Mouse (Mus musculus): Measurements from ENCODE around the gene Rnf144a. TPM values are rescaled to one million over a fixed set of nuclear protein-coding genes. Genes with fewer than 3 reads are reported as not detected.

The Rnf144a gene
- polyA plus RNA-seq, 1 experiment from 2014 or later, result 7.4 TPM

- H3K27me3 ChIP-seq (ENCODE audit: control insufficient read depth, insufficient read depth, low read length), result no peaks in the 10 kb centered on the region
- ATAC-seq (replicated peaks; ENCODE audit: insufficient number of reproducible peaks, low FRiP score, low TSS enrichment), result no peak
- H3K27ac ChIP-seq (ENCODE audit: low read depth, low read length), result no peak overlapping the region
- H3K4me3 ChIP-seq (ENCODE audit: low read depth, low read length), result no peak overlapping the region
- no peaks in the 10 kb centered on the region for H3K36me3 ChIP-seq (ENCODE audit: control insufficient read depth, insufficient read depth, low read length)
- 0 out of 2 replicates have a peak, but pooled peaks cover 3% of the 10 kb centered on the region for H3K4me1 ChIP-seq (ENCODE audit: control insufficient read depth, insufficient read depth, low read length)
- no peak overlapping the region for H3K4me2 ChIP-seq
- no peaks in the 10 kb centered on the region for H3K9me3 ChIP-seq (replicated peaks; ENCODE audit: control insufficient read depth, low read length)
- no peak overlapping the region for H3K9ac ChIP-seq (ENCODE audit: low read depth, low read length)
- WGBS (ENCODE audit: insufficient replicate concordance), result 54% methylated on average over 7 of the region's 7 CpGs
Measured at GRCm38 (mm10) chr12:26356191-26356590, 58.9 kb downstream of the Rnf144a start.

GRCm38 (mm10) chr12:26351321-26351720 is 63.7 kb downstream of the Rnf144a start:
- no peaks in the 10 kb centered on the region for H3K36me3 ChIP-seq (ENCODE audit: control insufficient read depth, insufficient read depth, low read length)
- no peak overlapping the region for H3K9ac ChIP-seq (ENCODE audit: low read depth, low read length)
- H3K4me1 ChIP-seq (ENCODE audit: control insufficient read depth, insufficient read depth, low read length), result no peaks in the 10 kb centered on the region
- ATAC-seq (replicated peaks; ENCODE audit: insufficient number of reproducible peaks, low FRiP score, low TSS enrichment), result no peak
- no peak overlapping the region for H3K4me3 ChIP-seq (ENCODE audit: low read depth, low read length)
- no peak overlapping the region for H3K27ac ChIP-seq (ENCODE audit: low read depth, low read length)
- H3K4me2 ChIP-seq, result no peak overlapping the region
- H3K9me3 ChIP-seq (replicated peaks; ENCODE audit: control insufficient read depth, low read length), result no peaks in the 10 kb centered on the region
- 80% methylated on average over 3 of the region's 3 CpGs for WGBS (ENCODE audit: insufficient replicate concordance)
- no peaks in the 10 kb centered on the region for H3K27me3 ChIP-seq (ENCODE audit: control insufficient read depth, insufficient read depth, low read length)

DNA sequence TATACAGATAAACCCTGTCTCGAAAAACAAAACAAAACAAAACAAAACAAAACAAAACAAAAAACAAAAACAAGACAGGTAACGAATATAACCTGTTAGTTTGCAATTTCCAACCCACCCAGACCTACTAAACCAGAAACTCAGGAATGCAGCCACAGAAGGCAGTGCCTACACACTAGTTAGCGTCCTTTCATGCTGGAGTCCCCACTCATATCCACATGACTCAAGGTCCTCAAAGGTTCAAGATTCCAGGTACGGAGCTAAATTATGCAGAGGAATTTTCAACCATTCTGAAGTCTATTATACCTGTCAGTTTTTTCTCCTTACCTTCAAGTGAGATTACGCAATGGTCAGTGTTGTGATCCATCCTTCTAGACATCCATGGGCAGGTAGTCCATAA is 70.6 kb downstream of the Rnf144a start:
- ATAC-seq (replicated peaks; ENCODE audit: insufficient number of reproducible peaks, low FRiP score, low TSS enrichment), result no peak

GRCm38 (mm10) chr12:26343131-26343530 is 71.9 kb downstream of the Rnf144a start:
- Histone ChIP-seq H3K4me3 (ENCODE audit: low read depth, low read length) (no peak overlapping the region), H3K36me3 (ENCODE audit: control insufficient read depth, insufficient read depth, low read length) (no peaks in the 10 kb centered on the region), H3K27ac (ENCODE audit: low read depth, low read length) (no peak overlapping the region), H3K4me1 (ENCODE audit: control insufficient read depth, insufficient read depth, low read length) (0 out of 2 replicates have a peak, but pooled peaks cover 6% of the 10 kb centered on the region), H3K27me3 (ENCODE audit: control insufficient read depth, insufficient read depth, low read length) (no peaks in the 10 kb centered on the region), H3K4me2 (no peak overlapping the region), H3K9ac (ENCODE audit: low read depth, low read length) (no peak overlapping the region), H3K9me3 (replicated peaks; ENCODE audit: control insufficient read depth, low read length) (no peaks in the 10 kb centered on the region)
- 67% methylated on average over 2 of the region's 2 CpGs for WGBS (ENCODE audit: insufficient replicate concordance)
- ATAC-seq (replicated peaks; ENCODE audit: insufficient number of reproducible peaks, low FRiP score, low TSS enrichment), result no peak

More for the DNA sequence above, 70.6 kb downstream of the Rnf144a start:
- no peak overlapping the region for H3K4me2 ChIP-seq
- H3K27me3 ChIP-seq (ENCODE audit: control insufficient read depth, insufficient read depth, low read length), result no peaks in the 10 kb centered on the region
- no peaks in the 10 kb centered on the region for H3K36me3 ChIP-seq (ENCODE audit: control insufficient read depth, insufficient read depth, low read length)
- H3K4me3 ChIP-seq (ENCODE audit: low read depth, low read length), result no peak overlapping the region
- WGBS (ENCODE audit: insufficient replicate concordance), result 86% methylated on average over 5 of the region's 5 CpGs
- 0 out of 2 replicates have a peak, but pooled peaks cover 6% of the 10 kb centered on the region for H3K4me1 ChIP-seq (ENCODE audit: control insufficient read depth, insufficient read depth, low read length)
- H3K9me3 ChIP-seq (replicated peaks; ENCODE audit: control insufficient read depth, low read length), result no peaks in the 10 kb centered on the region
- H3K27ac ChIP-seq (ENCODE audit: low read depth, low read length), result no peak overlapping the region
- no peak overlapping the region for H3K9ac ChIP-seq (ENCODE audit: low read depth, low read length)

GRCm38 (mm10) chr12:26342663-26343062 is 72.4 kb downstream of the Rnf144a start:
- Histone ChIP-seq H3K27ac (ENCODE audit: low read depth, low read length) (no peak overlapping the region), H3K27me3 (ENCODE audit: control insufficient read depth, insufficient read depth, low read length) (no peaks in the 10 kb centered on the region), H3K36me3 (ENCODE audit: control insufficient read depth, insufficient read depth, low read length) (no peaks in the 10 kb centered on the region), H3K4me3 (ENCODE audit: low read depth, low read length) (no peak overlapping the region), H3K4me2 (no peak overlapping the region), H3K9me3 (replicated peaks; ENCODE audit: control insufficient read depth, low read length) (no peaks in the 10 kb centered on the region), H3K4me1 (ENCODE audit: control insufficient read depth, insufficient read depth, low read length) (0 out of 2 replicates have a peak, but pooled peaks cover 6% of the 10 kb centered on the region), H3K9ac (ENCODE audit: low read depth, low read length) (no peak overlapping the region)
- 75% methylated on average over 3 of the region's 3 CpGs for WGBS (ENCODE audit: insufficient replicate concordance)
- no peak for ATAC-seq (replicated peaks; ENCODE audit: insufficient number of reproducible peaks, low FRiP score, low TSS enrichment)

DNA sequence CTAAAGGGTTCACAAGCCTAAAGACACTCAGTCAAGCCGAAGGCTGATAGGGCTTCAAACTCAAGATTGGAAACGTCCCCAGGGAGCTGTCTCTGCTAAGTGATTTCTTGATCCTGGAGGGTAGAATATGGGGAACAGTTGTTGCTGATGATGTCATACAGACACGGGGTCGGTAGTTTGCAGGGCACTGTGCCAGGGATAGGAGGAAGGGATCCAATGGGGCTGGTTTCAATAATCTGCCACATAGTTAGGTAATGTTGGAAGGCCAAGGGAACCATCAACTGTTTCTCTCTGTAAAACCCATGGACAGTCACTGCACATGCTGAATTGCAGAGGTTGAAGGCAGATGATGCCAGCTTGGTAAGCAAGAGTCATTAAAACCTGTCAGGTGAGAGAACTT is 73.0 kb downstream of the Rnf144a start:
- Histone ChIP-seq H3K4me2 (no peak overlapping the region), H3K4me3 (ENCODE audit: low read depth, low read length) (no peak overlapping the region), H3K27ac (ENCODE audit: low read depth, low read length) (no peak overlapping the region), H3K9ac (ENCODE audit: low read depth, low read length) (no peak overlapping the region), H3K4me1 (ENCODE audit: control insufficient read depth, insufficient read depth, low read length) (0 out of 2 replicates have a peak, but pooled peaks cover 6% of the 10 kb centered on the region), H3K9me3 (replicated peaks; ENCODE audit: control insufficient read depth, low read length) (no peaks in the 10 kb centered on the region), H3K36me3 (ENCODE audit: control insufficient read depth, insufficient read depth, low read length) (no peaks in the 10 kb centered on the region), H3K27me3 (ENCODE audit: control insufficient read depth, insufficient read depth, low read length) (no peaks in the 10 kb centered on the region)
- ATAC-seq (replicated peaks; ENCODE audit: insufficient number of reproducible peaks, low FRiP score, low TSS enrichment), result no peak
- 53% methylated on average over 4 of the region's 4 CpGs for WGBS (ENCODE audit: insufficient replicate concordance)

- Histone ChIP-seq H3K4me2 (no peak overlapping the region), H3K27ac (ENCODE audit: low read depth, low read length) (no peak overlapping the region), H3K9ac (ENCODE audit: low read depth, low read length) (no peak overlapping the region), H3K27me3 (ENCODE audit: control insufficient read depth, insufficient read depth, low read length) (no peaks in the 10 kb centered on the region), H3K4me1 (ENCODE audit: control insufficient read depth, insufficient read depth, low read length) (0 out of 2 replicates have a peak, but pooled peaks cover 6% of the 10 kb centered on the region), H3K9me3 (replicated peaks; ENCODE audit: control insufficient read depth, low read length) (no peaks in the 10 kb centered on the region), H3K36me3 (ENCODE audit: control insufficient read depth, insufficient read depth, low read length) (no peaks in the 10 kb centered on the region), H3K4me3 (ENCODE audit: low read depth, low read length) (no peak overlapping the region)
- WGBS (ENCODE audit: insufficient replicate concordance), result 80% methylated on average over 4 of the region's 4 CpGs
- no peak for ATAC-seq (replicated peaks; ENCODE audit: insufficient number of reproducible peaks, low FRiP score, low TSS enrichment)
Measured at GRCm38 (mm10) chr12:26340621-26341020, 74.4 kb downstream of the Rnf144a start.

GRCm38 (mm10) chr12:26339886-26340285 is 75.2 kb downstream of the Rnf144a start:
- no peak overlapping the region for H3K4me3 ChIP-seq (ENCODE audit: low read depth, low read length)
- H3K27me3 ChIP-seq (ENCODE audit: control insufficient read depth, insufficient read depth, low read length), result no peaks in the 10 kb centered on the region
- H3K9me3 ChIP-seq (replicated peaks; ENCODE audit: control insufficient read depth, low read length), result no peaks in the 10 kb centered on the region
- H3K27ac ChIP-seq (ENCODE audit: low read depth, low read length), result no peak overlapping the region
- no peaks in the 10 kb centered on the region for H3K36me3 ChIP-seq (ENCODE audit: control insufficient read depth, insufficient read depth, low read length)
- H3K4me1 ChIP-seq (ENCODE audit: control insufficient read depth, insufficient read depth, low read length), result 0 out of 2 replicates have a peak, but pooled peaks cover 6% of the 10 kb centered on the region
- H3K4me2 ChIP-seq, result no peak overlapping the region
- no peak for ATAC-seq (replicated peaks; ENCODE audit: insufficient number of reproducible peaks, low FRiP score, low TSS enrichment)
- no peak overlapping the region for H3K9ac ChIP-seq (ENCODE audit: low read depth, low read length)

GRCm38 (mm10) chr12:26339181-26339580 is 75.9 kb downstream of the Rnf144a start:
- 0 out of 2 replicates have a peak, but pooled peaks cover 6% of the 10 kb centered on the region for H3K4me1 ChIP-seq (ENCODE audit: control insufficient read depth, insufficient read depth, low read length)

More at GRCm38 (mm10) chr12:26339181-26339580, 75.9 kb downstream of the Rnf144a start:
- Histone ChIP-seq H3K9ac (ENCODE audit: low read depth, low read length) (no peak overlapping the region), H3K4me3 (ENCODE audit: low read depth, low read length) (no peak overlapping the region), H3K4me2 (no peak overlapping the region), H3K9me3 (replicated peaks; ENCODE audit: control insufficient read depth, low read length) (no peaks in the 10 kb centered on the region), H3K27me3 (ENCODE audit: control insufficient read depth, insufficient read depth, low read length) (no peaks in the 10 kb centered on the region), H3K27ac (ENCODE audit: low read depth, low read length) (no peak overlapping the region), H3K36me3 (ENCODE audit: control insufficient read depth, insufficient read depth, low read length) (no peaks in the 10 kb centered on the region)
- 92% methylated on average over 8 of the region's 8 CpGs for WGBS (ENCODE audit: insufficient replicate concordance)
- ATAC-seq (replicated peaks; ENCODE audit: insufficient number of reproducible peaks, low FRiP score, low TSS enrichment), result no peak

Data from heart, embryonic 11.5 days (tissue).